Mouse (Mus musculus): ENCODE data around the gene Rpl19. TPM values are rescaled to one million over a fixed set of nuclear protein-coding genes. Genes with fewer than 3 reads are reported as not detected.

Gene Rpl19
- polyA plus RNA-seq, 1 experiment from 2014 or later: 1,148 TPM

Small RNA genes lying within 50 kb of the gene (microRNA-seq; reads per million reads assigned to microRNA genes)
- gene Gm27597 (ENCODE audit: borderline number of aligned reads): not detected

Other genes with a start within 250 kb of the Rpl19 start
- 712 and 810 TPM in 2 replicates for gene Rpl23, start 244.3 kb upstream of the Rpl19 start, polyA plus RNA-seq (2014; fragmentation: Nextera tagmentation; extraction: Ambion mirVana)
- gene Lasp1, start 227.7 kb upstream of the Rpl19 start, polyA plus RNA-seq (2014; fragmentation: Nextera tagmentation; extraction: Ambion mirVana): 88.6 and 96.3 TPM in 2 replicates
- 7.0 and 7.5 TPM in 2 replicates for gene B230217C12Rik, start 185.9 kb upstream of the Rpl19 start, polyA plus RNA-seq (2014; fragmentation: Nextera tagmentation; extraction: Ambion mirVana)
- gene Fbxo47, start 142.6 kb upstream of the Rpl19 start, polyA plus RNA-seq (2014; fragmentation: Nextera tagmentation; extraction: Ambion mirVana): 0.43 and 0.97 TPM in 2 replicates
- gene Plxdc1, start 40.3 kb upstream of the Rpl19 start, polyA plus RNA-seq (2014; fragmentation: Nextera tagmentation; extraction: Ambion mirVana): 1.6 and 2.0 TPM in 2 replicates
- 6.1 and 7.0 TPM in 2 replicates for gene Arl5c, start 30.5 kb upstream of the Rpl19 start, polyA plus RNA-seq (2014; fragmentation: Nextera tagmentation; extraction: Ambion mirVana)
- gene Cacnb1, start 3.7 kb upstream of the Rpl19 start, polyA plus RNA-seq (2014; fragmentation: Nextera tagmentation; extraction: Ambion mirVana): 25.1 and 30.4 TPM in 2 replicates
- gene Stac2, start 26.8 kb downstream of the Rpl19 start, polyA plus RNA-seq (2014; fragmentation: Nextera tagmentation; extraction: Ambion mirVana): 0.51 and 0.54 TPM in 2 replicates
- 10.1 and 17.6 TPM in 2 replicates for gene Fbxl20, start 123.7 kb downstream of the Rpl19 start, polyA plus RNA-seq (2014; fragmentation: Nextera tagmentation; extraction: Ambion mirVana)
- gene Med1, start 166.6 kb downstream of the Rpl19 start, polyA plus RNA-seq (2014; fragmentation: Nextera tagmentation; extraction: Ambion mirVana): 46.6 and 51.0 TPM in 2 replicates
- 9.8 and 11.1 TPM in 2 replicates for gene Cdk12, start 176.3 kb downstream of the Rpl19 start, polyA plus RNA-seq (2014; fragmentation: Nextera tagmentation; extraction: Ambion mirVana)

All from embryonic facial prominence, embryonic 14.5 days (tissue).